Mouse (Mus musculus): Measurements from ENCODE around the gene Lcp2. TPM values are rescaled to one million over a fixed set of nuclear protein-coding genes. Genes with fewer than 3 reads are reported as not detected.
A peak's percentile ranks its signal among the peaks of the same experiment; 100 is the strongest.
"Not testable (repeated sequence)": the region's sequence is repeated elsewhere in the genome, so short reads cannot be mapped to it uniquely, and the experiment has no call there.

Gene Lcp2
- total RNA-seq, 4 experiments from 2014 or later = 1.5 to 5.1 (median 1.9) TPM

DNA sequence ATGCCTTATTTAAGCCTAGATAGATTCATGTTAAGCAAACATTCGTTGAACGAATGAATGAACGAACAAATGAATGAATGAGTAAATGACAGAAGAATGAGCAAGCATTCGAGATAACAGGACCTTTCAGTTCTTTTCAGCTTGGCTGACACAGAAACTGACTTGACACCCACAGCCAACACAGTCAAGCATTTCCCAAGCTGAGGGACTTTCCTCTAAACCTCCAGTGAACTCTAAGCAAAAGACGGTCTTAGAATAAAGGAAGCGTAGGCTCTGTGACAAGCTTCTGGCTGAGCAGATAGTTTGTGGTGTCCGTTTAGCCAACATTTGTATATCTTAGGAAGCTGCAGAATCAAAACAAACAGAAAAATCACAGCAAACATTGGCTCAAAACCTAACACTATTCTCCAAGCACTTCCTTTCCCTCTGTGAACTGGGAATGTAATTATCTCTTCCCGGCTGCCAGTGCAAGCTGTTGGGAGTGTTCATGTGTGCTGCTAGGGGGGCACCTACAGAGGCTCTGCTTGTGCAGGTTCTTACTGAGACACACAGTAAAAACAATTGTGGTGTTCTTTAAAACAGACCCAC lies 39.5 kb downstream of the Lcp2 start:
- no peak for DNase-seq (ENCODE audit: low spot score)

DNA sequence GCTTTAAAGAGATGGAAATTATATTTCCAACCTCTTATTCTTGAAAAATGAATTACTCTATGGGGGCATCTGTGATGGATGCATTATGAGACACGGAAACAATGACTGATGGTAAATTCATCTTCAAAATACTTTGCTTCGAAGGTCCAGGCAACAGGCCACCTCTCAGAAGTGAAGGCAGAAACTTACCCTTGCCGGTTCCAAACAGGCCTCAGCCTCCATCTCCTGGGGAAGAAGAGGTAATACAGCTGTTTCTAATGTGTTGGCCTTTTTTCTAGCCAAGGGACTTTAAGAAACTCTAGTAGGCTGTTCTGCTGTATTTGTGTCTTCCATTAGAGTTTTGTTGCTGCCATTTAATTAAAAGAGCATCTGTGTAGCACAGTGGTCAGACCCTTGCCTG lies 40.3 kb downstream of the Lcp2 start:
- DNase-seq (ENCODE audit: low spot score) = no peak

DNA sequence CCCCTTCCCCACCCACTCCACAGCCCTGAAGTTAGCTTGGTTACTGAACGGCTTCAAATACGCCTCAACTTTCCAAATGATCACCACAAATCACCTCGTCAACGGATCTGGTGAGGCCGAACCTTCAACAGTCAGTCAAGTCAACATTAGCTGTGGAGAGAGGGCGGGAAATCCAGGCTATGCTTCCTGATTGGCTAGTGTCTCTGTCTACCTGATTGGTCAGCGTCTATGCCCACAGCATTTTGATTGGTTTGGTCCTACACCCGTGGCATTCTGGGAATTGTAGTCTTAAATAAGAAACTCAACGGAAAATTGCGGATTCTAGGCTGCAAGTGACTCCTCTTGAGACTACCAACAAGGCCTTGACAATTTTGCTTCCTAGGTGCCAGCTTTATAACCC lies 51.7 kb downstream of the Lcp2 start, which contains the start of gene 4930469K13Rik:
Gene 4930469K13Rik, minus strand, starts transcription at position 133 of the 400 bp plus-strand sequence.
- DNase-seq (ENCODE audit: low spot score) = no peak

DNA sequence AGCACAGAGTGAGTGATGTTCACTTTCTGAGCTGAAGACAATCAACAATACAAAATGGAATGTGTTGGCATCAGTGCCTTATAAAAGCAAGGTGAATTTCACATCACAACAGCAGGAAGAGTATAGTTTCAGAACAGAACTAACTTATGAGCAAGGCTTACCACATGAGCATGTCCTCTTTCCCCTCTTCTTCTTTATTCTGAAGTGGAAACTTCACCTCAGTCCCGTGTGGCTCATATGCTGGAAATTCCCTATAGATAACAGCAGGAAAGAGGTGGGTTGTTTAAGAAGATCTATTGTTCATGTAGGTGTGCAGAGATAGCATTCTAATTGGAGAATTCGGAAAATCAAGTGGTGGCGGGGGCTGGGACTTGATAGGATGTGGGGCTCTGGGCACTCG lies 55.1 kb downstream of the Lcp2 start:
- no peak for DNase-seq (ENCODE audit: low spot score)

DNA sequence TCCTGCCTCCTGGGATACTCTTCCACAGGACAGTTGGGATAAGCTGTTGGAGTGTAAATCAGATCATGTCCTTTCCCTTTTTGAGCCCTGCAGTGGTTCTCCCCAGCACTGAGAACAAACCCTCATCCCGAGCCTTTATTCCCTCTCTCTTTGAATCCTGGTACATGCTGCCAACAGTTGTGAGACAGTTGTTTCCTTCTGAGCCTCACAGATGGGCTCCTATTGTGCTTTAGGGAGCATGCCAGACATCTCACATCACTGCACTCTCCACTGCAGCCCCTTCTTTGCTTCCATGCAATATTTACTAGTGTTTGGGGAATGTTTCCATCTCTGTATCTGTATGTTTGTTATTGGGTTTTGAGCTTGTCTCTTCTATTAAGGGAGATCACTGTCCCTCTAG lies 58.2 kb downstream of the Lcp2 start:
- no peak for DNase-seq (ENCODE audit: low spot score)

DNA sequence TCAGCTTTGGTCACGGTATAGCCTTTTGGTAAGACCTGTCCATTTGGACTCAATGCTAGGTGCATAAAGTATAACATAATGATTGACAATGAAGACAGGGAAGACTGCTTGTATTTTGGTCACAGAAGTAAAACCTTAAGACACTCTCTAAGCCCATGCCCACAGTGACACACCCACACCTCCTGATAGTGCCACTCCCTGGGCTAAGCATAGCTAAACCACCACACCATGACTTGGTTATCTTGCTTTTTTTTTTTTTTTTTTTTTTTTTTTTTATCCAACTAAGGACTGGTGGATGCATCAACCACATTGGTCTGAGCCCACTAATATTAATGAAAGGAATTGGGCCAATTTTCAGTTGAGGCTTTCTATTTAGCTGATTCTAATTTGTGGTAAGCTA lies 62.5 kb downstream of the Lcp2 start:
- no peak for DNase-seq (ENCODE audit: low spot score)

DNA sequence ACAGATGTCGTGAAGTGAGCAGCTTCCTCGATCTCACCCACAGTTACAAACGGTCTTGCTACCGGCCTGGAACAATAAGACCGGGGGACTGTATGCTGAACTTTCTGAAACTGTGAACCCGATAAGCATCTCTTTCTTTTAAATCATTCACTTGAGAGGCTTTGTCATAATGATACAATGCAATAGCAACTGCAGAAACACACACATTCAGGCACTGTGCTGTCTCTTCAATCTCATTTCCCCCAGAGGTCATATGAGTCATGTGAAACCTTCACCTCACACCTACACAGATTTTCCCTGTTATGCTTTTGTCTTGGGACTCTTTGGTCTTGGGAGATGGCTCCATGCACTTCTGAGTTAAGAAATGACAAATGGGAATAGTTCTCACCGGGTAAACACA lies 65.2 kb downstream of the Lcp2 start:
- DNase-seq (ENCODE audit: low spot score) = no peak

DNA sequence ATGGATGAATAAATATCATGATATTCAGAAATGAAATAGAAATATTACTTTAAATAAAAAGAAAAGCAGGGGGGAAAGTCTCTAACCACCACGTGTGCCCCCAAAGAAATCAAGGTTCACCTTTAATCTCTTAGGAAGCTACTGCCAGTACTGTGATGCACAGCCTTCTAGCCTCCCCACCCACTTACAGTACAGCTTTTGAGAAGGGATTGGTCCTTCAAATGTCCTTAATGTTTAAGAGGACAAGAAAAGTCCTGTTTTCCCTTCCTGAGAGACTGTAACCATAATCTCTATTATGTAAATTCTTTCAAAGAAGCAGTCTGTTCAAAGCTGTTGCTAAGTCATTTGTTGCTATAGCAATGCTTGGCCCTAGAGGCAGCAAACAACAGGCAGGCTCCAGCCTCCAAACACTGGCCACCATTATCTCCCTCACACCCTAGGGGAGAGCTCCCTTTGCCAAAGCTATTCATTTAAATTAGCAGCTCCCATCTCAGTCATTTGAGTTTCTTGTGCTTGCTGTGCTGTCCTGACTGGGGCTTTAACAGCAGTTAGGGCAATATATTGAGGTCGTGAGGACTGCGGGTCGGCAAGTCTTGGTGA lies 66.2 kb downstream of the Lcp2 start:
- no peak for DNase-seq (ENCODE audit: low spot score)

DNA sequence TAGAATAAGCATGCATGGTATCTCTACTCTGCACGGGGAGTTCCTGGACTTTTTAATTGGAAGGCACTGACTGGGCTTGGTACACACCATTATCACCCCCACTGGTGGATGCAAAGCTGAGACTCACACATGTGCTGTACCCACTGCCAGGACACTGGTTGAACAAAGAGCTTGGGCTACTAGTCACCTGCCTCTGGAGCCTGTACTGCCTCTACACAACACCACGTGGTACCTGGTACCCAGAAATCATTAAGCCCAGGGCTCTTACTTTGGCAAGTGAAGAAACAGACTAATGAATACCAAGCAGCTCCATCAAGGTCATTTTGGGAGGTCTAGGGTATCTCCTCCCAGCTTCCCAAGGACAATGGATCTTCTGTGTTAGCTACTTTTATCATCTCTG lies 67.0 kb downstream of the Lcp2 start:
- DNase-seq (ENCODE audit: low spot score) = no peak

DNA sequence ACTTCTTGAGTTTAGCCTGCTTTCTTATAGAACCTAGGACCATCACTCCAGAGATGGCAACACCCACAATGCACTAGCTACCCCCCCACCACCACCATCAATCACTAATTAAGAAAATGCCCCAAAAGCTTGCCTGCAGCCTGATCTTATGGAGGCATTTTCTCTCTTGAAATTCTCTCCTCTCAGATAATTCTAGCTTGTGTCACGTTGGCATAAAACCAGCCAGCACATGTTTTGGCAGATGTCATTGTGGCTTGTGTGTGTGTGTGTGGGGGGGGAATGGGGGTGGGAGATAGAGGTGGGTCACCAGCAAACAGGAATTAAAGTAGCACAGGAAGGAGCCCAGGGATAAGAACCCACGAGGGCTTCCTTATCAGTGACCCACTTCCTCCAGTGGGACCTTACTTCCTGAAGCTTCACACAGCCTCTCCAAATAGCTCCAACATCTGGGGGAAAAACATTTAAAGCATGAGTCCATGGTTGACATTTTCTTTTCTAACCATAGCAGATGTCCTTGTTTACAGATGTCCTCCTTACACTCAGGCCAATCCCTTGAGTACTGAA lies 69.9 kb downstream of the Lcp2 start:
- peak; percentile 39 for DNase-seq (ENCODE audit: low spot score)

DNA sequence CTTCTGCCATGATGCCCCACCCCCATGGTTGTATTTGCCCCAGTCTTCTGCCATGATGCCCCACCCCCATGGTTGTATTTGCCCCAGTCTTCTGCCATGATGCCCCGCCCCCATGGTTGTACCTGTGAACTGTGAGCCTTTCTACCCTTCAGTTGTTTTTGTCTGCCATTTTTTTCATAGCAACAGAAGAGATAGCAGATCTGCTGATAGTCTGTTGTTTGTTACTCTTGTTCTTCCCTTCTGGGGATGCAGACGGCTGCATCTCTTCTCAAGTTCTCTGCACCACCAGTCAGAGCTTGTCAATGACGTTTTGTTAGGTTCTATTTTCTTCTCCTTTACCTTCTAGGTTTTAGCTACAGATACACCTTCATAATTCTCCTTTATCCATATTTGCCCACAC lies 70.9 kb downstream of the Lcp2 start:
- no peak for DNase-seq (ENCODE audit: low spot score)

DNA sequence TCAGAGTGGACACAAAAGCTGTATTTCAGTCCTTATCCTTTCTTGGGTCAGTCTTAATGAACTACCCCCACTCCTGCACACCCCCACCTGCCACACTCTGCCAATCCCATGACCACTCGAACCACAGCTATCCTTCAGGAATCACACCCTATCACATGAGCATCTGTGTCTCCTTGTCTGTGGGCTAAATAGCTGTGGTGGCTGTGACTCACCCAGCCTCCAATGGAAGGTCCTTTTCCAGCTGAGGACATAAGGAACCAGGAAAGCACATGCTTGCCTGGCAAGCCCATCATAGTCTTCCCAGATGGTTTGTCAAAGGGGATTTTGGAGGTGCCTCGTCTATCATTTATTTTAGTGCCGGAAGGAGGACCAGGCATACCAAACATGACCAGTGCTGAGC lies 71.6 kb downstream of the Lcp2 start:
- no peak for DNase-seq (ENCODE audit: low spot score)

DNA sequence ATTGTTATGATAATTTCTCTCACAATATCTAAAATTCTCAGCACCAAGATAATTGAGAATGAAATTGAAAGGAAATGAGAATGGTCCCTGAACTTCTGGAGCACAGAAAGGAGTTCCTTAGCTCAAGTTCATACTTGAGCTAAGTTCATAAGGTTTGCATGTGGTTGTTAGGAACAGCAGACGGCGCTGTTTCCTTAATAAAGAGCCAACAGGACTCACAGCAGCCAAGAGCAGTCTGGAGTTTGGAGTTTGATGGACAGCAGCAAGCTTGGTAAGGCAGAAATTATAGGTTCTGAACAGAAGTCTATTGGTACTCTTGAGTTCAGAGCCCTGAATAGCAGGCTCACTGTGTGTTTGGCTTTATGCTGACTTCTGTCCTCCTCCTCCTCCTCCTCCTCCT lies 76.4 kb downstream of the Lcp2 start:
- no peak for DNase-seq (ENCODE audit: low spot score)

DNA sequence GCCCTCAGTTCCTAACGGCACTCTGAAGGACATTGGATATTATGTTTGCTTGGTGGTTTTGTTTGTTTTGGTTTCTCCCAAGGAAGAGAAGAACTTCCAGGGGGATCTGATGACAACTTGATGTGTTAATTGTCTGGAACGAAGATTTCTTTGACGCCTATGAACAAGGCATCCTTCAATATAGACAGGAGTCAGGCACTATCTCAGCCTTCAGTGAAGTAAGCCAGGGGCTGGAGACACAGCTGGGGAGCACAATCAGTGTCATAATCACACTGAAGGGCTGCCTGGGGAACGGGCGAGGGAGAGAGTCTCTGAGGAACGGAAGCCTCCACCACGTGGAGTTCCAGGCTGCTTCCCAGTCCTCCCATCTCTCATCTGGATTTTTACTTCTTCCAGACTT lies 78.1 kb downstream of the Lcp2 start:
- no peak for DNase-seq (ENCODE audit: low spot score)

DNA sequence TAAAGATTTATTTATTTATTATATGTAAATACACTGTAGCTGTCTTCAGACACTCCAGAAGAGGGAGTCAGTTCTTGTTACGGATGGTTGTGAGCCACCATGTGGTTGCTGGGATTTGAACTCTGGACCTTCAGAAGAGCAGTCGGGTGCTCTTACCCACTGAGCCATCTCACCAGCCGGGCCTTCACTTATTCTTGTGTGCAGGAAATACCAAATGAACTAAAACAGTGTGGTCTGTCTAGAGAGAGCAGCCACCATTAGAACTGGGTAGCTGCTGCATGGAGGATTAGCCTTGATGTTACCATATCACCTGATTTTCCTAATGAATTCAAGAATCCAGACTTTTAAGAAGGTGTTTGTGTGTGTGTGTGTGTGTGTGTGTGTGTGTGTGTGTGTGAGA lies 79.0 kb downstream of the Lcp2 start:
- DNase-seq (ENCODE audit: low spot score) = not testable (repeated sequence)

DNA sequence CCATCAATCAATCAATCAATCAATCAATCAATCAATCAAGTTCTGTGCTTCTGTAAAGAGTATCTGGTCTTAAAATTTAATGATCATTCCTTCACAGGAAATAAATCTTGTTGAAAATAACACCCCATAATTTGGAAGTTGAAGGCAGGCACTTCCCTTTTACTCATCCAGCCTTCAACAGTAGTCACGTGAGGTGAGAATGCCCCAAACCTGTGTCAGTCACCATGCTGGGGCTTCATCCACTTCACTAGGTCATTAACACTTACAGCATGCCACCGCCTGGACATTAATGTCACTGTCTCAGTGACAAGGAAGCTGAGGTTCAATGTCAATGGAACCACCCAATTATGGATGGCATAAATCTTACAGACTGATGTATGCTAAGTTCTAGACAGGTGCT lies 81.7 kb downstream of the Lcp2 start:
- DNase-seq (ENCODE audit: low spot score) = no peak

DNA sequence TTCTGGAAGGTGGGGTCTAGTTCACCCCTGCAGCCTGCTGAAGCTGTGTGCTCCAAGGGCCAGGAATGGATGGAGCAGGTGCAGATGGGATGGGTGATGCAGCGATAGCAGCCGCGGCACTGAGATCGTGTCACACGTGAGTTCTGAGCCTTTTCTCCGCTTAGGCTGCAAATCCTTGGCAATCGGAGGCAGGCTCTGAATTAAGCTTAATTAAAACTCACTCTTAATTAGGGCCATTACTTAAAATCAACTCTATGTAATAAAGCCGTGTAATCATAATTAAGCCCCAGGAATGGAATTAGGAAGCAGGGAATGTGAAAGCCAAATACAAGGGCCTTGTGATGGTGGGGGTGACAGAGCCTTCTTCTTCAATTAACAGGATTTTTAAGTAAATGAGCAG lies 92.6 kb downstream of the Lcp2 start:
- no peak for DNase-seq (ENCODE audit: low spot score)

Other genes starting within 250 kb of the Lcp2 start
- 1 to 10 TPM in 1 of 4 experiments, under 1 TPM in 3; 0.44 to 1.1 (median 0.73) TPM for gene Kcnmb1, start 83.9 kb upstream of the Lcp2 start, total RNA-seq (2022)
- under 1 TPM in 3 of 4 experiments, not detected in 1; 0.11 to 0.35 (median 0.17) TPM for gene Kcnip1, start 53.8 kb upstream of the Lcp2 start, total RNA-seq (2022)
- gene 4930469K13Rik, start 51.6 kb downstream of the Lcp2 start, total RNA-seq (2022) = not detected
- not detected for gene Foxi1, start 161.2 kb downstream of the Lcp2 start, total RNA-seq (2022)